ENCODE assay signal across 14 mouse cellular contexts in the genomic region with DNA sequence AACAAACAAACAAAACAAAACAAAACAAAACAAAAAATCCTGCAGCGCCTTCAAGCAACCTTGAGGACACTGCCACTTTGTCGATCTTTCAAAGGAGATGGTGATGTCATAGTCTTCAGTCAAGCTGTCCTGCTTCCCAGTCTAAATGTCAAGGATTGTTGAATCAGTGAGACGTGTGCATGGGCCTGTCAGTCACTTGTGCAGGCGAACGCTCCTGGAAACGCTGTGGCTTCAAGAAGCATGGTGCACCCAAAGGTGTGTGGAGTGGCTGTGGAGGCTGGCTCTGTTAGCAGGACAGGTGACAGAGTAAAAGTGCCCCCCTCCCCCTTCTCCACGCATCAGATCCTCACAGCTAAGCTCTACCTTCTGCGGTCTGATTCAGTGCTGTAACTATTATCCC.
"Had no signal": no experiment of that assay in that cellular context is flagged by ENCODE, and none has a peak within 500 bp of the region (broad histone marks: within the 10 kb centered on the region; RNA-seq: fewer than 3 reads in every experiment).

No protein-coding gene starts in this region.

- H3K27ac ChIP-seq: midbrain, embryonic 10.5 days; midbrain, embryonic 12.5 days; neural tube, embryonic 13.5 days; stomach, embryonic 15.5 days; stomach, postnatal 0 days had no signal

- H3K27me3 ChIP-seq: midbrain, embryonic 12.5 days; neural tube, embryonic 13.5 days; stomach, embryonic 15.5 days had no signal

- H3K9me3 ChIP-seq: midbrain, embryonic 10.5 days; neural tube, embryonic 13.5 days; stomach, embryonic 15.5 days had no signal

- H3K36me3 ChIP-seq: midbrain, embryonic 10.5 days; midbrain, embryonic 12.5 days; neural tube, embryonic 13.5 days; stomach, embryonic 15.5 days had no signal

- H3K9ac ChIP-seq: lung, embryonic 14.5 days; midbrain, embryonic 12.5 days; neural tube, embryonic 13.5 days; stomach, embryonic 15.5 days had no signal

- H3K4me1 ChIP-seq: midbrain, embryonic 12.5 days; neural tube, embryonic 13.5 days; stomach, embryonic 15.5 days had no signal

- H3K4me2 ChIP-seq: lung, embryonic 14.5 days; midbrain, embryonic 12.5 days; neural tube, embryonic 13.5 days; stomach, embryonic 15.5 days had no signal

- DNase-seq: lung, adult 18-20 months; lung, embryonic 14.5 days; lung, postnatal 10 days; lung, postnatal 4 days; midbrain, embryonic 14.5 days; right cerebral cortex, postnatal 14 days; thymus, adult 2 months; thymus, postnatal 25 days; thymus, postnatal 4 days had no signal

- H3K4me3 ChIP-seq: midbrain, embryonic 10.5 days; midbrain, embryonic 12.5 days; neural tube, embryonic 13.5 days; stomach, embryonic 15.5 days had no signal
